Mouse (Mus musculus) thymus, adult 2 months (tissue): ENCODE measurements around the gene Mkrn2os. TPM values are rescaled to one million over a fixed set of nuclear protein-coding genes. Genes with fewer than 3 reads are reported as not detected.

Experiments
- DNase-seq: peaks from one replicate; pipeline ENCODE4 v3.0.0; 2021
- H3K27ac ChIP-seq: fragments of 200-500 bp; 2 replicates; pipeline ENCODE4 v1.5.1; 2012; ENCODE audit warnings: low read length, control low read depth; ENCODE audit not compliant: control insufficient read depth, insufficient read depth
- H3K27me3 ChIP-seq: fragments of 200-500 bp; 2 replicates; pipeline ENCODE4 v1.6.1; 2012; ENCODE audit warnings: mild to moderate bottlenecking, low read length, moderate library complexity, mixed read lengths; ENCODE audit not compliant: control insufficient read depth, insufficient read depth
- H3K36me3 ChIP-seq: fragments of 200-500 bp; 2 replicates; pipeline ENCODE4 v1.6.1; 2012; ENCODE audit warnings: mild to moderate bottlenecking, low read length, moderate library complexity; ENCODE audit not compliant: control insufficient read depth, insufficient read depth
- H3K4me1 ChIP-seq: fragments of 200-500 bp; replicated peaks from 2 replicates; pipeline ENCODE4 v1.6.1; 2012; ENCODE audit warnings: low read length; ENCODE audit not compliant: control insufficient read depth, insufficient read depth
- H3K4me3 ChIP-seq: fragments of 200-500 bp; 2 replicates; pipeline ENCODE4 v1.5.1; 2012; ENCODE audit warnings: mild to moderate bottlenecking, low read length, control low read depth, moderate library complexity; ENCODE audit not compliant: control insufficient read depth, insufficient read depth
- CTCF ChIP-seq: fragments of 200-500 bp; IDR thresholded peaks from 2 replicates; pipeline ENCODE4 v1.5.1; 2012; ENCODE audit warnings: mild to moderate bottlenecking, control low read depth, low read length, moderate library complexity, borderline replicate concordance; ENCODE audit not compliant: control insufficient read depth, poor library complexity, insufficient read depth; ENCODE audit errors: extremely low read depth
- POLR2A ChIP-seq: fragments of 200-500 bp; IDR thresholded peaks from 2 replicates; pipeline ENCODE4 v1.6.1; 2012; ENCODE audit warnings: mild to moderate bottlenecking, low read length, control low read depth, moderate library complexity; ENCODE audit not compliant: control insufficient read depth, poor library complexity, insufficient read depth; ENCODE audit errors: extremely low read depth
- WGBS: fragments of 180-500 bp; shearing (Covaris S2); methylation state at CpG from one replicate; pipeline ENCODE4 v1.1.7; 2018; 5-methylcytosine and 5-hydroxymethylcytosine counted together
- polyA plus RNA-seq: library from polyadenylated mRNA; depleted of rRNA; stranded (reverse); fragments of >200 nt; gene quantifications from 2 replicates; pipeline ENCODE4 v1.2.3, GENCODE M21; 2012

The Mkrn2os gene
- polyA plus RNA-seq, 1 experiment, result 3.0 TPM

DNA sequence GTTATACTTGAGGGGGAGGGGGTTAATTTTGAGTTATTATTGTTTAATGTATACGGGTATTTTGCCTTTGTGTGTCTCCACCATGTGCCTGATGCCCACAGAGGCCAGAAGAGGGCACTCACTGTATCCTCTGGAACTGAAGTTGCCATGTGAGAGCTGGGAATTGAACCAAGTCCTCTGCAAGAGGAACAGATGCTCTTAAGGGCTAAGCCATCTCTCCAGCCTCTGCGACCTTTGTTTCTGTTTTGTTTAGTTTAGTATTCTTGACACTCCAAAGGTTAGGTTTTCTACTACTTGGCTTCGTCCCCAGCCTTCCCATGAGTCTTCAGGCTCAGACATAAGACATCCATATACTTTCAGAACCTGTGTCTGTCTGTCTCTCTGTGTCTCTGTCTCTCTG, 8.2 kb downstream of the Mkrn2os start:
- Histone ChIP-seq H3K27ac (no peak overlapping the region), H3K4me3 (no peak overlapping the region), H3K27me3 (no peaks in the 10 kb centered on the region), H3K4me1 (peaks cover 3% of the 10 kb centered on the region), H3K36me3 (no peaks in the 10 kb centered on the region)
- DNase-seq, result no peak
- 86% methylated on average over 3 of the region's 3 CpGs for WGBS
- TF ChIP-seq POLR2A (no peak), CTCF (no peak)

DNA sequence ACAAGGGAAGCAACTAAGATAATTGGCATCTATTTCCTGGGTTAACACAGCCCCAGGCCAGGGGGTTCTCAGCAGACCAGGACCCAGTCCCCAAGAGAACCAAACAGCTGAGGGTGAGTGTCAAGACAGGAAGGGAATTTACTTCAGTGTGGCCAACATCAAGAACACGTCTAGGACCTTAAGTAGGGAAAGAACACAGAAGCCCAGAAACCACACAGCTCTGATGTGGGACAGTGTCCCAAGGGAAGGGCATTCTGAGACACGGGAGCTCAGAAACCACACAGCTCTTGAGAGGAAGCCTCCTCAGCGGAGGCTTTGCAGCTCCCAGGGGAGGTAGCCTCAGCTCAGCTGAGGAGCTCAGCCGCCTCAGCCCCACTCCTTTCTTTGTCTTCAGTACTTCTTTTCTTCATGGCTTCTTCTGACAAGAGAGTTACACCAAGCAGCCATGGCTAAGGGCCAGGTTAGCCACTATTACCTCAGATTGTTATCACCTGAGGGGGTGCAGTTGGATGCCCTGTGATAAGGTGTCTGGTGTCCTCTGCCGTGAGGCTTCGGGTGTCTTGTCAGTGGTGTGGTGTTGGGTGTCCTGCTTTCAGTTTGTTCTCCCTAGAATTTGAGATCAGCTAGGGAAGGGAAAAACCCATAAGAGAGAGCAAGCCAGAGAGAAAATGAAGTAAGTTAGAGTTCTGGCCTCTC, 8.8 kb downstream of the Mkrn2os start:
- Histone ChIP-seq H3K27me3 (no peaks in the 10 kb centered on the region), H3K36me3 (no peaks in the 10 kb centered on the region), H3K4me3 (no peak overlapping the region), H3K27ac (no peak overlapping the region), H3K4me1 (no peaks in the 10 kb centered on the region)
- no peak for DNase-seq
- 22% methylated on average over 6 of the region's 6 CpGs for WGBS
- TF ChIP-seq POLR2A, result no peak
- TF ChIP-seq CTCF, result no peak

DNA sequence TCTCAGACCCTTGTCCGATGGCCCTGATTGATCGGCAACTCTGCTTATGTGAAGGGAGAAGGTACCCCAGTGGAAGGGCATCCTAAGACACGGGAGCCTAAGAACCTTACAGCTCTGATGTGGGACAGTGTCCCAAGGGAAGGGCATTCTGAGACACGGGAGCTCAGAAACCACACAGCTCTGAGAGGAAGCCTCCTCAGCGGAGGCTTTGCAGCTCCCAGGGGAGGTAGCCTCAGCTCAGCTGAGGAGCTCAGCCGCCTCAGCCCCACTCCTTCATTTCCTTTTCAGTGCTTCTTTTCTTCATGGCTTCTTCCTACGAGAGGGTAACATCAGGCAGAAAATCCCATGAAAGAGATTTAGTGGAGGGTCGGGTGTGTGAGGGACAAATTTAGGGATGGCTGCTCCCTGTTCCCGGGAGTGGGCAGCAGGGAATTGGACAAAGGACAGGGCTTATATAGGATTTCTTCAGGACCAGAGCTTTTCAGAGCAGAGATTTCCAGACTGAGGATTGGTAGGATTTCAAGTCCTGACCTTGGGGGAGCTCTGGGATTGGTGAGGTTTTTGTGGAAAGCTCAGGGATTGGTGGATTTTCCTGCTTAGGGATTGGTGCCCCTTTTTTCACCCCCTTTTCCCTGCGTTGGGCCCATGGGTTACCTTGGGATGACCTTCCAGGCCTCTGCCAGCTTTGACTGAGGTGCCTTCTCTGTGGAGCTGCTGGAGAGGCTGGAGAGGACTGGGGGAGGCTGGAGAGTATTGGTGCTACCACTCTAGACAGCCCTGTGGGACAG, 9.9 kb downstream of the Mkrn2os start:
- no peak for DNase-seq

DNA sequence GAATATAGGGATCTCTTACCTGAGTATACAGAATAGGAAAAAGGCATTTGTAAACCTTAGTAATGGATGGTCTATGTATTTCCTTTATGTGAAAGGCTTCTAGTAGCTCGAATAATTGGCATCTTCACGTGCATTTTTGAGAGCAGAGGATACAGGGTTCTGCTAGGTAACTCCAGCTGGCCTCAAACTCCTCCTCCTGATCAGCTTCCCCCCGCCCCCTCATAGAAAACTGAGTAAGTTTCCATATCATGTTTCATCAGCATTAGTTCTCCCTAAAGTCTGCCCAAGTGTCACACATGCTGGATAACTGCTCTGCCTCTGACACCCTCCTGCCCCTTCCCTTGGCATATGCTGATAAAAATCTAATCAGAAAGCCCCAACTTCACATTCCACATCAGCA, 11.6 kb downstream of the Mkrn2os start:
- Histone ChIP-seq H3K36me3 (no peaks in the 10 kb centered on the region), H3K27me3 (no peaks in the 10 kb centered on the region), H3K4me1 (no peaks in the 10 kb centered on the region), H3K4me3 (no peak overlapping the region), H3K27ac (no peak overlapping the region)
- DNase-seq, result no peak
- TF ChIP-seq CTCF (no peak), POLR2A (no peak)
- WGBS, result 88% methylated on average over 3 of the region's 3 CpGs

More for the DNA sequence above, 9.9 kb downstream of the Mkrn2os start:
- Histone ChIP-seq H3K27me3 (no peaks in the 10 kb centered on the region), H3K27ac (no peak overlapping the region), H3K36me3 (no peaks in the 10 kb centered on the region), H3K4me3 (no peak overlapping the region), H3K4me1 (no peaks in the 10 kb centered on the region)
- WGBS, result 87% methylated on average over 10 of the region's 10 CpGs
- TF ChIP-seq POLR2A, result no peak
- no peak for TF ChIP-seq CTCF

DNA sequence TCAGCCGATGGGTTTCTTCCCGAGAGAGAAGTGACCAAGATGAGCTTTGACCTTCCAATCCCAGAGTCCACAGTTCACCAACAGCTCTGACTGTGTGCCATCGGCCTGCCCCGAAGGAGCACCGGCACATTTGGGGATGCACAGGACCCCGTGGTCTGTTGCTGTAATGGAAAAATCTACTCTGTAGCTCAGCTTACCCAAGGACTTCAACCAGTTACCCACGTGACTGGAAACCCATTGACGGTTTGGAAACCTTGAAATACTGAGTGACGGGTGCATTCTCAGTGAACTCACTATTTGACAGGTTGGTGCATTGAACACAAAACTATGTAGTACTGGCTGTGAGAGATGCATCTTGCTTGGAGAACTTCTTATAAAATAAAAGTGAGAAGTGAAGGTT, 14.4 kb downstream of the Mkrn2os start:
- DNase-seq, result no peak
- TF ChIP-seq POLR2A, result no peak
- no peaks in the 10 kb centered on the region for H3K27me3 ChIP-seq
- 95% methylated on average over 9 of the region's 9 CpGs for WGBS
- H3K27ac ChIP-seq, result no peak overlapping the region
- H3K4me3 ChIP-seq, result no peak overlapping the region
- H3K36me3 ChIP-seq, result no peaks in the 10 kb centered on the region
- H3K4me1 ChIP-seq, result no peaks in the 10 kb centered on the region

DNA sequence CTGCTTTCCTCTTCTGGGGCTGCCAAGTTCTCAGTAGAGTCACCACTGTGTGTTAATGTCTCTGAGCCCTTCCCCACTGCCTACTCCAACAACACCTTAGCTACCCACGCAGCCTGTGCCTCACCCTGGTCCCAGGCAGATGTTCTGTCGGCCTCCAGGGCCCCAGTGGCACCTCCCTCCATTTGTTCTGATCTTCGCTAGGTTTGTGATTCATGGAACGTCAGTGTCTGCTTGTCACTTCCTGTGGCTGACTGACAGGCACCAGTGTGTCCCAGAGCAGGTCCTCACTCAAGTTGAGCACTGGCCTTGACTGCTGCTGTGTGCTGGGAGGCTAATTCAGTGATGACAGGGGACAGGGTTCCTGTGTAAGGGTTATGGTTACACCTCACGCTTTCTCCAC, 15.0 kb downstream of the Mkrn2os start:
- no peaks in the 10 kb centered on the region for H3K27me3 ChIP-seq
- no peak for DNase-seq
- TF ChIP-seq CTCF (no peak), POLR2A (no peak)
- WGBS, result 77% methylated on average over 5 of the region's 5 CpGs
- H3K27ac ChIP-seq, result no peak overlapping the region
- H3K4me1 ChIP-seq, result no peaks in the 10 kb centered on the region
- H3K4me3 ChIP-seq, result no peak overlapping the region
- no peaks in the 10 kb centered on the region for H3K36me3 ChIP-seq
